Mouse (Mus musculus) thymus, postnatal 4 days (tissue): ENCODE data around the gene Camta2.

ENCODE experiments used
- DNase-seq: peaks from one replicate; pipeline ENCODE4 v3.0.0; 2021

The Camta2 gene

DNA sequence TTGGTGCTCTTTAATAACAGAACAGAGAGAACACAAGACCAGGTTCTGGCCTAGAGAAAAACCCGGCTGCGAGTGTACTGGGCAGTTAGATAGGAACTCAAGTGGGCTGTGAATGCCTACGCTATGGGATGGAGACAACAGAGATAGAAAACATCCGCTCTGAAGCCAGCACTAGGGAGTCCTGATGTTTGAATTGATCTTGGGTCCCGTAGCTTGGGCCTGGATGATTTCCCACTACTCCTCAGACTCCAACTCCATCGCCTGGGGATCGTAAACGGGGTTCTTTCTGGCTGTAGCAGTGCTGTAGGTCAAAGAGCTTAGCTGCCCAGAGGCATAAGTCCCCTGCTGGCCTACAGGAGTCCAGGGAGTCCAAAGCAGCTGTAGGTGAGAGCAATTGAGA lies 467 bp upstream of the Camta2 start:
- DNase-seq: no peak

DNA sequence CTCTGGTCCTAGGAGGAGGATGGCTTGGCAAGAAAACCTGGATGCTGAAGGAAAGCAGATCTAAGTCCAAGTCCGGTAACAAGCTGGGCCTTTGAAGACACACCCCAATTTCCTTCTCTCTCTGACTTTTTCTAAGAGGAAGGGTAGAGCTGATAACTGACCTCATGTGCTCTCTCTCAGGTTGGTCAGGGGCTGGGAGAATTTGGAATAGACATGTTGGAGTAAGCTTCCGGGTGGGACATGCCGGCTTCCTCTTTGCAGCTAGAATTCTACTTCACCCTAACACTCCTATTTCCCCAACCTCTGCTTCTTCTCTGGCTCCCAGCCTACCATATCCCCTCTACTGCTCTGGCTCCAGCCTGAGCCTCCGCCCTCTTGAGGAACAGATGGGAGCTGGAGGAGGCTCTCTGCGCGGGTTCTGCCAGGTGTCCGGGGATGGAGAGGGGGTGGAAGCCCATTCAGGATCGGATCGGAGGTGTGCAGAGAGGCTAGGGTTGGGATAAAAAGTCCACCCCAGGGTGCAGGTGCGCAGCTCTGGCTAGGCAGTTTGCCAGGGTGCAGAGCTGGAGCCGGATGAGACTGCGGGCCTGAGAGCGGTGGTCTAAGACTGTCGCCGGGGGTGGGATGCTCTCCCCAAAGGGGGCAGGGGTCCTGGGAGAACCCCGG lies 871 bp downstream of the Camta2 start:
- DNase-seq: no peak

GRCm38 (mm10) chr11:70683640-70684039 lies 4.3 kb downstream of the Camta2 start:
- DNase-seq: no peak

DNA sequence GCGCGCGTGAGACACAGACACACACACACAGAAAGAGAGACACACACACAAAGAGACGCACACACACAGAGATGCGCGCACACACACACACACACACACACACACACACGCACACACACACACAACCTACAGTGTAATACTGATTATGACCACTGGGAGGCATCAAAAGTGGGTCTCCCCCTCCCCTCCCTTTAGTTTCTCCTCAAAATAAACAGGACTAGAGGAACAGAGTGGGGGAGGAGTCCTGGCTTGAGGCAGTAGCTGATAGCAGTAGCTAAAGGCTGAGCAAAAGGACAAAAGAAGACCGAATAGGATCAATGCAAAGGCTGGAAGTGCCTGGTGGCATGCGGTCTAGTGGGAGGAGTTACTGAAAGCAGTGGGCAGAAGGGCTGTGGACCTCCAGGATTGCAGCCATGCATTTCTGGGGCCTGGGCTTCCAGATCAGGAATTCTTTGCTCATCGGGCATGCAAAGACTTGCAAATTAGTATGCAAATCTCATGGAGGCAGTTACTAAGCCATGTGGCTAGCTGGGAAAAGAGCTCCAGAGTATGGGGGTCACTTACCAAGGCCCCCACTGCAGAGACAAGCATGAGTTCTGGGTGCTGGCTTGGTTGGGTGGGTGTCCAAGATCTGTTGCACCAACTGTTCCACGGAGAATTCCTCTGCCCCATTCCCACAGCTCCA lies 5.9 kb downstream of the Camta2 start:
- DNase-seq: peak; percentile 46

GRCm38 (mm10) chr11:70681170-70681569 lies 6.7 kb downstream of the Camta2 start:
- DNase-seq: no peak

- DNase-seq: no peak
Measured at GRCm38 (mm10) chr11:70679894-70680293, 8.0 kb downstream of the Camta2 start.

GRCm38 (mm10) chr11:70679361-70679760 lies 8.5 kb downstream of the Camta2 start:
- DNase-seq: no peak

GRCm38 (mm10) chr11:70678576-70678975 lies 9.3 kb downstream of the Camta2 start:
- no peak for DNase-seq

DNA sequence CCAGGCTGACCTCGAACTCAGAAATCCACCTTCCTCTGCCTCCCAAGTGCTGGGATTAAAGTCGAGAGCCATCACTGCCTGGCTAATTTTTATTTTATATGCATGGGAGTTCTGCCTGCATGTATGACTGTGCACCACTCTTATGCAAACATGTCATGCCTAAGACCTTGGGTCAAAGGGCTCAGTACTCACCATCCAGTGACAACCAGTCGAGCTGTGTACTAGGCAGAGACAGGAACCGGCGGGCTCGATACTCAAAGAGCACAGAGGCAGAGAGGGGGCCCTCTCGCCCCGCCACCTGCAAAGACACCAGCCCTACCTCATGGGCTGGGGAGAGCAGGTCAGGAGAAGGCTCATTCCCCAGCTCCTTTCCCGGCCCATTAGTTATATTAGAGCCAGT lies 9.8 kb downstream of the Camta2 start:
- DNase-seq: peak; percentile 3

DNA sequence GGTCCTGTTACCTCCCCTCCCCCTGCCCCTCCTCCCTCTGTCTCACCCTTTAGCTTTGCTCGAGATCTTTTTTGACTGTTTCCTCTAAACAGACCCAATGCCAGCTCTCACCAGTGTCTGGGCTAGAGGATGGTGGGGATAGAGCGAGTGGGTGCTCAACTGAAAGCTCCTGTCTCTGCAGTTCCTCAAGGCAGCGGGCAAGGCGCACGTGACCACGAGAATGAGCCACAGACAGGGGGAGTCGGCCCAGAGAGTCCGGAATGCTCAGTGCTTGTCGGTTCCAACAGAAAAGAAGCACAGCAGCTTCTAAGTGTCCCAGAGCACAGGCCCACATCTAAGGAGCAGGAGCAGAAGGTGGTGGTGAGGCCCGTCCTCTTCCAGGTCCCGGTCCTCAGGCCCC lies 13.4 kb downstream of the Camta2 start:
- no peak for DNase-seq

- DNase-seq: no peak
Measured at GRCm38 (mm10) chr11:70674014-70674413, 13.9 kb downstream of the Camta2 start.

DNA sequence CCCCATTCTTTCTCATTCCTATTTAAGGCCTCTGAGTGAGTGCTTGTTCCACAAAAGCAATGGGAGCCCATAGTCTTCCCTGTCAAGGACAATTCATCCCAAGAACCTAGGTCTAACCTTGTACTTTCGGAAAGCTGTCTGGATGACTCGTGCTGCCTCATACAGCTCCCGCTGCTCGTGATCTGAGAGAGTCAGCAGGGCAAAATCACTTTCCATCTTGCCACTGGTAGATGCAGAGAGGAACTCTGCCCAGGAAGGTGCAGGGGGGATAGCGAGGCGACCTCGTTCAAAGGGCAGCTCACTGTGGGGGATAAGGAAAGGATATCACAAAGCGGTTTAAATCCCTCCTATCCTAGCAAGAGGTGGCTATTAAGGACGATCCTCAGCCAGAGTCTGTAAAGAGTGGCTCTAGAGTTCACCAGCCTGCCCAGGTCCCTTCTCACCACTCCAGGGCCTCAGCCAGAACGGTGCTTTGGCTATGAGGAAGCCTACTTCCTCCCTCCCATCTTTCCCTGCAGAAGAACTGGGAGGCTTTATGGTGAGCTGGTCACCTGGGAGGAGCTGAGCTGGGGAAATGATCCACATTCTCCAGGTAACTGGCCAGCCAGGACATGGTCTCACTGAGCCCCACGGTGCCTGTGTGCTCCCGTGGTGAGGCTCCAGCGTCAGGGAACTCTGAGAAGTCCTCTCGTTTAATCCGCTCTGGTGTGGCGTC lies 16.4 kb downstream of the Camta2 start:
- DNase-seq: peak; percentile 7

DNA sequence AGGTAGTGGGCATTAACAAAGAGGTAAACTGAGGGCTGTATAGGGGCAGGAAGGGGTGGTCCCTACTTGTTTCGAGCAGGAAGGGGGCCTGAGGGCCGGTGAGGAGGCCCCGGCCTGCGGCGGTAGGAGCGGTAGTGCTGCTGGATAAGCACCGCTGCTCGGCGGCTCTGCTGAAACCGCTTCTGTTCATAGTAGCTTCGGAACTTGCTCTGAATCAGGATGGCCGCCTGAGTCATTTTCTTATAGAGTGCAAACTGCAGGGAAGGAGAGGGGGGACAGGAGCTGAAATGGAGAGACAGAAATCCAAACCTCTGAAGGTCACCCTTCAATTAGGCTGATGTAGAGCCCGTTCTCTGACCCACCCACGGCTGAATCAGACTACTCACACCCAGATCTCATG lies 17.4 kb downstream of the Camta2 start:
- DNase-seq: peak; percentile 36

DNA sequence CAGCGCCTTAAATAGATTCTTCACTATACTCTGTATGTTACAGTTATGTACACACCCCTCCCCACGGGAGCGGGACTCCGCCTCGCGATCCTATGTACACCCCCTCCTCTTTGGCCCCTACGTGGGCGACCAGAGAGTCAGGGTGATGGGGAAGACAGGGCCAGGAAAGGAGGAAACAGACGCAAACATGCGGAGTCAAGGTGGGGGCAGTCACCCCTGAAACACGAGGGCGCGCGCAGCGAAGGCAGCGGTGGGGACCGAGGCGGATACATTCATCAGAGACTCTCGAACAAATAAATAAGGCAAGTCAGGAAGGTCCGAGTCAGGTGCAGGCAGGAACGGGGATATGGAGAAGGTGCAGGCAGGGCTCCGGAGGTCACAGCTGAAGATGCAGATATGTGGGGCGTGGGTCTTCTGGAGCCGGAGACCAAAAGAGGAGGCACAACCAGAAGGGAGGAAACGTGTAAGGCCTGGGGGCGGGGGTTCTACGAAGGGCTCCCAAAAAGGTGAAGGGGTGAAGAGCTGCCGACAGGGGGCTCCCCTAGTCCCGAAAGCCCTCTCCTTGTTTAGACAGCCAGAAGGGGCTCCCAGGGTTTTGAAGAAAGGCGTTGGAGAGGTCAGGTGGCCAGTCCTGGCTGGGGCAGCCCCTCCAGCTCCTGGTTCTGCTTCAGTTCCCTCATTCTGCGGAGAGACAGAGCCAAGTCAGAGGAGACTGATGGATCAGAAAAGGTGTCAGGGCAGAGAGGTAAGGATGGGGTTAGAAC lies 18.1 kb downstream of the Camta2 start:
- DNase-seq: peak; percentile 94

DNA sequence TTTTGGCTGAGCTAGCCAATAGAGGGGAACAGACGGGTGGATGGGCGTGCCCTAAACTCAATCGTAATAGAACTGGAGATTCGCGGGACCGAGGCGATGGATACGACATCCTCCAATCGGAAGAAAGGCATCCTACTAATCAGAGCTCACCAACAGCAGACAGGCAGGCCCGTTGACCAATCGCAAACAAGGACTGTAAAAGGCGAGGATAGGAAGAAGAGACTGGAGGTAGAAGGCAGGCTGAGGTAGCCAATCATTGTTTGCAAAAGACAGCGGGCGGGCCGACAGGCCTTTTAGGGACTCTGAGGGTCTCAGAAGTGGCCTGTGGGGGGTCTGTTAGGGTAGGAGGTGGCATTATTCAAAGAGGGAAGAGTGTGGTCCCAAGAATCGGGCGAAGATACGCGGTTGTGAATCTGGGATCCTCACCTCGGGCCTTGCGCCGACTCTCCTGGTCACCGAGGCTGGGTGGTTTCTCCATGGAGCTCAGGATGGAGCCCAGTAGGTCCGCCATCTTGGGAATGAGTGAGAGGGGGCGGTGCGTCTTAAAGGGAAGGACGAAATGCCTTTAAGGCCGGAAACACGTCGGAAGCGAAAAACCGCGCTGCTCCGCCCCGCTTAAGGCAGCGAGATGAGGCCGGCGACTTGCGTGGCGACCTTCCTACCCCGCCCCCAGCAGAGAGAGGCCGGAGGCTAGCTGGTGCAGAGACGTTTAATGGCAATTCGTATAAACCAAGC lies 19.0 kb downstream of the Camta2 start, which contains the start of gene Spag7:
TSS of gene Spag7 (minus strand) at position 646 of the 735 bp plus-strand sequence.
- peak; percentile 91 for DNase-seq

DNA sequence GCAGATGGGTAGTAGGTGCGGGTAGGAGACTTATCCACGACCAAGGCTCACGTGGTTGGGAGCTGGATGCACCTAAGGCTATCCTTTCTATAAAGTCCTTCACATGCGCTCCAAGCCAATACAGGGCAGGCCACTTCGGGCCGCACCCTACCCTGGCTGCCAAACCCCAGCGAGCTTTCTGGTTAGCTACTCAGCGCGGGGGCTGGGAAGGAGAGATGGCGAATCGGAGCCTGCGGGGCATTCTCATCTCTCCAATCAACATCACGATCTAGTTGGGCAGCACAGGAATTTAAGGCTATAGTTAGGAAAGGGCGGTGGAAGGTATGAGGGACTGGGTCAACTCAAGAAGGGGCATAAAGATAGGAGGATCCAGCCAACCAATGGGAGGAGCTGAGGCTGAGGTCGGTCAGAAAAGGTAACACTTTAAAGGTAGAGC lies 19.6 kb downstream of the Camta2 start:
- DNase-seq: peak; percentile 68

DNA sequence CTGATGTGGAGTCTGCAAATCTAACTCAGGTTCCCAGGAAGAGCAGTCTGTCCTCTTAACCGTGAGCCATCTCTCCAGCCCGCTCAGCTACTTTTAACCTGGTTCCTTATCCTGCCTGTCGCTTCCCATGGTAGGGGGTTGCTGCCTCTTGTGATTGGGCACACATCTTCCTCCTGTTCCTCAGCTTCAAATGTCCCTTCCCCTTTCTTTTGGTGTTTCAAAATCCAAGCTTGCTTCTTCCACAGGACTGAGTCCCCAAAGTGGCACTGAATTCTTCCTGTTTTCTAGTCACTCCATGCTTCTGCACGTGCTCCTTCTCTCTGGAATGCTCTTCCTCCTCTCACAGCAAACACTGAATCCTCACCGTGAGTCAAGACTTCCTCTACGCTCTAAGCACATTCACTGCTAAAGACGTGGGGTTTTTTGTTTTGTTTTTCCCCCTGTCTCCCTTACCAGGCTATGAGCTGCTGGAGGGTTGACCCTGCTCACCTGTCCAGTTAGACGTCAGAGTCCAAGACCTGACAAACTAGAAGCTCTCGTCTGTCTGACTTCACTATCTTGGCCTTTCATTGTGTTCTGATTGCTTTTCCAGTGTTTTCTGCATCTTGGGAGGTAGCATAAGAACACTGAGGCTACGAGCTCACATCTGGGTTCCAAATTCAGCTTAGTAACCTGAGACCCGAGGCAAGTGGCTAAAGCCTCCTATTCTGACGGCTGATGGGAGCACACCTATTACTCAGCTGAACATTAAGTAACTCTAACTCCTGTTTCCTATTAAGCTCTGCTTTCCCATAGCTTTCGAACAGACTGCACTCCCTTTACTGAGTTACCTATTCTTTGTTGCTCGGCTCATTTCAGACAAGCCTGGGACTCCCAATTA lies 20.4 kb downstream of the Camta2 start:
- no peak for DNase-seq

GRCm38 (mm10) chr11:70666687-70667086 lies 21.2 kb downstream of the Camta2 start:
- no peak for DNase-seq

GRCm38 (mm10) chr11:70664741-70665140 lies 23.2 kb downstream of the Camta2 start:
- DNase-seq: no peak

DNA sequence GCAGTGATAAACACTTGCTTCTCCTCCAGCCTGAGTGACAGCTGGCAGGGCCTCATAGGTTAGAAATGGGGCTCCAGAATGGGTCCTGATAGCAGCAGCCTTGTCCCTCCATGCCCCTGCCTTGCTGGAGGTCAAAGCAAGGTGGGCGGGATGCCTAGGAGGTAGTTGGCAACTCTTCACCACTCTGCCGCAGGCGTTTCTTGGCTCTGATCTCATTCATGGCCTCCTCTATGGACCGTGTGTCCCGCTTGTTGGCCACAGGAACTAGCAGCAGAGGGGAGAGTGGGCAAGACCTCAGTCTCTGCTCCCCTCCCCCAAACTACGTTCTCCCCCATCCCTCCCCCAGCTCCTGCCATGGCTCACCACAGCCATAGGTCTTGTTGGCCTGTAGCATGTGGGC lies 23.9 kb downstream of the Camta2 start:
- DNase-seq: no peak

DNA sequence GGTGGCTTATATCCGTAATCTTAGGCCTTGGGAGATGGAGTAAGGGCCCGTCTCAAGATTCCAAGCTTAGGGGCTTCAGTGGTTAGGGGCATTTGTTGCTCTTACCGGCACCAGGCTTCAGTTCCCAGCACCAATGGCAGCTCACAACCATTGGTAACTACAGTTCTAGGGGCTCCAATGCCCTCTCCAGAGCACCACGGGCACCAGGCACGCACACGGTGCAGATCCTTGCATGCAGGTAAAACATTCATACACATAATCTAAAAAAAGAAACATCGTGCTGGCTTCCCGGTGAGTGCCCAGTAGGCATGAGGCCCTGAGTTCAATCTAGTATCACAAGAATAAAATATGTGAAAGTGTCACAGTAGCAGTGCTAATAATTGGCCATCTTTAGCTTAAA lies 24.8 kb downstream of the Camta2 start:
- no peak for DNase-seq
